Mouse (Mus musculus) spleen, postnatal 10 days (tissue): ENCODE measurements around the gene Tex22.

Experiments used
- DNase-seq, 2 experiments: peaks; one replicate each; pipeline ENCODE4 v3.0.0; 2021 to 2022; ENCODE audit warnings: low spot score in 2 of 2

Gene Tex22

DNA sequence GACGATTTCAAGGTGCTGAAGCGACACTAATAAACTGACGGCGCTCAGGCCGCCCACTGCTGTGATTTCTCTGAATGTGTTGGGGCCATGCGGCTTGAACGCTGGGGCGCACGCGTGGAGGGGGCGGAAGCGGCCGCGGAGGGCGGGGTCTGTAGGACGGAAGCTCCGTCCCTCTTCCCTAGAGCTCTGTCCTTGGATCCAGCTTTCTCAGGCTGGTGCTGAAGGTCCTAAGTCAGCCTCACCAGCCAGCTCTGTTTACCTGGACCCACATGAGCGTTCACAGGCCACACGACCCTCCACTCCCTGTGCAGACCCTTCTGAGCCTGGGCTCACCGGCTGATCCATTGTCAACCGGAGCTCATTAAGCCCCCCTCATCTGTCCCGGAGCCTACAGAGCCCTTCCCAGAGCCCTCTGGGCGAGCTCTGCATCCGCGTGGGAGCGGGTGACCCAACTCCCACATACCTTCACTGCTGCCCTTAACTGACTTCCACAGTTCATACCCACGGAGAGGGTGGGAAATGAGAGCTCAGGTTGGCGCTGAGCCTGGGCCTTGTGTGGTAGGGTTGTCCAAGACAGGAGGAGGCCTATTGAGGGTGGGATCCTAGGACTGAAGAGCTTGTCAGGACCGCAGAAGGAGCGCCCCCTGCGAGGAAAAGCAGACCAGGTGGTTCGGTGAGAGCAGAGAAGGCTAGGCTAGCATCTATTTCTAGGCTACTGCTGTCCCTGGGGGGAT, at the start of gene Tex22:
Gene Tex22, plus strand, starts transcription at position 174 of the 734 bp plus-strand sequence.
- peak; percentile 62 to 84 for DNase-seq

DNA sequence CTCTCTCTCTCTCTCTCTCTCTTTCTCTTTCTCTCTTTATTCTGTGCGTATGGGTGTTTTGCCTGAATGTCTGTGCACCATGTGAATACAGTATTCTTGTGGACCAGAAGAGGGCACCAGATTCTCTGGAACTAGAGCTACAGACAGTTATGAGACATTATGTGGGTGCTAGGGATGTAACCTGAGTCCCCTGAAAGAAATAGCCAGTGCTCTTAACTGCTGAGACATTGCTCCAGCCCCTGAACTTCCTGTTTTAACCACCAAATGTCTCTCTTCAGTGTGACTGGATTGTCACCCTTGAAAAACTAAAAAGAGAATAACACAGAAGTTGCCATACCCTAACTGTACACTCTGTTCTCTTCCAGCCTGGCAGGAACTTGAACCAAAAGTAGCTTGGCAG, 47.7 kb upstream of the Tex22 start:
- DNase-seq: no peak

DNA sequence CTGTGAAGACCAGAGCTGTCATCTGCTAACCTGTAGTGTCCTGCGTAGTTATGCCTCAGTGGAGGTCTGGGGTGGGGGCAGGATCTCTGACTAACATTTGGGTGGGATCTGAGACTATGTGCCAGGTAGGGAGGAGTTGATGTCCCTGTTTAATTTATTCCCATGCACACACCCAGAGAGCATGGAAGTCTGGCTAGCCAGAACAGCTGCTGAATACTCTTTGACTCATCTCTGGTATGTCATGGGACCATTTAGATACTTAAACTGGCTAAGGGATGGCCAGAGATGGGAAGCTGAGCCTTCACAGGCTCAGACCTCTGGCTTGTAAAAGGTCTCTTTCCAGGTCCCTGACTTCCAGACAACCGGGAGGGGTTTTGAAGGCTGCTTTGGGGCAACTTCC, 46.8 kb upstream of the Tex22 start:
- no peak for DNase-seq

DNA sequence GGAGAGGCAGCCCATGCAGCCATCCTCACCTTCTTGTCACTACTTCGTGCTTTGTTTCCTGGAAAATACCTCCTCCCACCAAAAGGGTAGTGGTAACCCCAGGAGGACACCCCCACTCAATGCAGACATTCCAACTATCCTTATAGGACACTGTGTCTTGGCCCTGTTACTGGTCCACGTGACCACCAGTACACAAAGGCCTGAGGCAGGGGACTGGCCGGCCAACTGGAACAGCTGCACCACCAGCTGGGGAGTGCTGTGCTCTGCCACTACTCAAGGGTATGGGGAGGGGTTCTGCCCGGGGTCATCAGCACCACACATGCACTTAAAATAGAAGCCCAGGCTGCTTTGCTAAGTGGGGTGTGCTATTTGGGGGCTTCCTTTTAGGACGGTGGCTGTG, 46.2 kb upstream of the Tex22 start:
- DNase-seq: no peak

DNA sequence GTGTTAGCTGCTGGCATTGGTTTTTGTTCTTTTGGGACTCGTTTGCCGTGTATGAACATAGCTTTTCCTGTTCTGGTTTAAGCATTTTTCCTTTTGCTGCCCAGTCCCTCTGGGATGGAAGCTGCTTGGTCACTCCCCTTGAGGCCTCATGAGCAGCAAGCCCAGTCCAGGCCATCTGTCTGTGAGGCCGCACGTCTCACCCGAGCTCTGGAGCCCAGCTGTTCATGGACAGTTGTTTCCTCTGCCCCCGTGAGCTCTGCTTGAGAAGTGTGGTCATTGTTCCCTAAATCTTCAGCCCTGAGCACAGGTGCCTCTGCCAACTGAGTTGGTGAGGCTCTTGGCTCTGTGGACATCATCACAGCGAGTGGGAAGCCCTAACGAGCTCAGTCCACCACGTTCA, 45.4 kb upstream of the Tex22 start:
- DNase-seq: no peak

DNA sequence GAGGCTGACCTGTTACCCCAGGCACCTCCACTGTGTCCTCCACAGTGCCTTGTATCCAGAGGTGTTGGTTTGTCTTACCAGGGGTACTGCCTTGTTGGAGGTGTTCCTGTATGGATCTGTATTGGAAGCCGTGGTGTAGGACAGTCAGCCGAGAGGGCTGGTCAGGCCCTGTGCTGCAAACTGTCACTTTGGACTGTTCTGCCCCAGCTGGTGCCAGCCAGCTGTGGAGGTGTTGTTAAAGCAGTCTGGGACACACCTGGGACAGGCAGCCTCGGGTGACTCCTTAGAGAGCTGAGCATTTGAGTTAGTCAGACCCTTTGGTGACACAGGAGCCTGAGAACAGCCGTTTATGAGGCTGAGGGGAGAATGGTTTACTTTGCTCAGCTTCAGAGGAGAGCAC, 44.3 kb upstream of the Tex22 start:
- DNase-seq: no peak

DNA sequence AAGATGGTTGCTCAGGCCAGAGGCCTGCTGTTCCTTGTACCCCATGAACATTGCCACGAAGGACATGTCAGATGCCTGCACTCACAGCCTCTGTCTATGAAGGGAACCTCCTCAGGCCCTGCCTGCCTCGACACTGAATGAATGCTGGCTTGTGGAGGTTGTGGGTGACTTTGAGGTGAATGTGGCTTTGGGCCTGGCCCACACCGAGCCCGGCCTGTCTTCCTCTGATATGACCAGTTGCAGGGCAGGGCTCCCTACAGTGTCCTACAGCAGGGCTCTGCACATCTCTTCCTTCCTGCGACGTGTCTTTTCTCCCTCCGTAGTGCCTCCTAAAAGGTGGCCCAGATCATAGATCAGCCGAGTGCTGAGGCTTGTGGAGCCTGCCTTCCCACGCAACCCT, 43.3 kb upstream of the Tex22 start:
- DNase-seq: peak; percentile 70 to 74

DNA sequence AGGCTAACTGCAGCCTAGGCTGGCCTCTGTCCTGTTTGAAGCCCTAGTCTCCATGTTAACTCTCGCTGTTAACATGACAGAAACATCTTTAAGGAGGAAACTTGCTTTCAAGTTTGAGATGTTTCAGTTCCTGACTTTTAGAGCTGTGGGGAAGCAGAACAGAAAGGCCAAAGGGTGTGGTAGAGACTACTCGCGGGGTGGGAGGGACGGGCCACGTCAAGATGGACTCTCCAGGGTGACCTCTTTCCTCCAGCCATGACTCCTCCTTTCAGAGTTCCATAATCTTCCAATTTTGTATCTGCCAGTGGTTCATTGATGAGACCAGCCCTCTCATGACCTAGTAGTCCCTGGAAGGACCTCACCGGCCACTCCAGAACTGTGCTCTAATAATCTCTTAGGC, 42.9 kb upstream of the Tex22 start:
- DNase-seq: no peak

DNA sequence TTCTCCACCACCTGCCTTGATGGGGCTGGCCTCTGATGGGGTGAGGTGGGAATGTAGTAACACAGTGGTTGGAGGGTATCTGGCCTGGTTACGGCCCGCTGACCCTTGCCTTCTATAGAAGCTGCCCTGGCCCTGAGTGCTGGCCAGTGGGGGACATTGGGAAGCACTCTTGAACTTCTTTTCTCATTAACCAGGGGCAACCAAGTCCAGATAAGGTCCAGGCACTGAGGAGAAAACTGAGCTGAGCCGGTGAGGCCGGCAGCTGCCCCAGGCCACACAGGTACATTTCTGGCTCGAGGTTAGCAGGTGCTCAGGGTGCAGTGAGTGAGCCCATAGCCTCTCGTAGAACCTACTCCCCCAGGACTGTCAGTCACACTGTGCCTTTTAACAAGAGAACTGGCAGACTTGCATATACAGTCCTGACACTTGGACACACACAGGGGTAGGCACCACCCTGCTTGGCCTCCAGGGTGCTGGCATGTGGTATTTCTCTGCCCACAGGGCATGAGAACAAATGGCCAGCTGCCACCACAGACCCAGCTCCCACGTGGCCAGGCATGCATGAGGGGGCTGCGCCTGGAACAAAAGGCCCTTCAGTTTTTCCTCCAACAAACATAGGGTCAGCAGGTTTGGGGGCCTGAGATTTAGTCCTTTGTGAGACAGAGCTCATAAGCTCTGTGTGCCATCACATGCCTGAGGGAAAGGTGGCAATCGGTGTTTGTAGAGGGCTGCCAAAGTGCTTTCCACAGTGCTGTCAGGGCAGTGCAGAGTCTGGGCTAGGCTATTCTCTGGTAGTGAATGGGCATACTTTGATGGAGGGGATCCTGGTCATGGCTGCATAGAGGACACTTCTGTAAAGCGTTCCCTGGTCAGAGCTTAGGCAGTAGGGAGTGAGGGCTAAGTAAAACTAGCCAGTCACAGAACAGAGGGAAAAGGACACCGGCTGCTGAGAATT, 41.7 kb upstream of the Tex22 start:
- no peak for DNase-seq

DNA sequence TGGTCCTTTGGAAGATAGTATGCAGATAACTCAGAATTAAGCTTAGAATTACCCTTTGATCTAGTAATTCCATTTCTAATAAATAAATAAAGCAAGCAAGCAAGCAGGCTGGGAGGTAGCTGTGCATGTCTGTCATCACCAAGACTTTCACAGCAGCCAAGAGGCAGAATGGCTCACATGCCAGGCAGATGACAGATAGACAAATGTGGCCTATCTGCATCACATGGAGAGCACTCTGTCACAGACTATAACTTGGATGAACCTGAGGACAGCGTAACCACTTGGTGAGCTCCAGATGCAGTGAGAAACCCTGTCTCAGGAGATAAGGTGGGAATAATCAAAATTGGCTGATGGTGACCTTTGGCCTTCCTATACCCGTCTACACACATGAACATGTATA, 39.2 kb upstream of the Tex22 start:
- DNase-seq: no peak

DNA sequence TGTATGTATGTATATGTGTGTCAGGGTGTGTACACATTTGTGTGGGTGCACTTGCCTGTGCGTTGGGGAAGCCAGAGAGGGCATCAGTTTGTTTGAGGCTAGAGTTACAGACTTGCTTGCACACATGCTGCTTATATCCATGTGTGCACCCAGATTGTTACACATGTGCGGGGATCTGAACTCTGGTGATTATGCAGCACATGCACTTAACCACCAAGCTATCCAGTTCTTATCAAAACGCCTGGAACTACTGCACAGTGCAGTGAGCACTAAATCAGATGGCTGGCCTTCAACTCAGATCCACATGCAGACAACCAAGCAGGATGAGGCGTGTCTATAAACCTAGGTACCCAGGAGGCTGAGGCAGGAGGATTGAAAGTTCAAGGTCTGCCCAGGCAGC, 37.3 kb upstream of the Tex22 start:
- DNase-seq: no peak

DNA sequence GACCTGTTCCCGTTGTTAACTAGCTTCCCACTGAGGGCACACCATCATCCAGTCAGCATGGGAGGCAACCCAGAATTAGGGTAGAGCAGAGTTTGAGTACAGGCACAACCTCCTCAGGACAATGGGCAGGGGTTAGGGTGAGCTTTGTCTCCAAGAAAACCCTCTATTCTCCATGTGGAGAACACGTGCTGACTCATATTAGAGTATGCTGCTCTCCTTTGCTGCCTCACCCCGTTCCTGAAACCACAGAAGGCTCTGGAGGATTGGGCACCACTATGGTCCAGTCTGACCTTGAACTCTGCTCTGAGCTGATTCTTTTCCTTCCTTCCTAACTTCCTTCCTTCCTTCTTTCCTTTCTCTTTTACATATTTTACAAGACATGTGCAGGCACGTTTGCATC, 35.9 kb upstream of the Tex22 start:
- no peak for DNase-seq

DNA sequence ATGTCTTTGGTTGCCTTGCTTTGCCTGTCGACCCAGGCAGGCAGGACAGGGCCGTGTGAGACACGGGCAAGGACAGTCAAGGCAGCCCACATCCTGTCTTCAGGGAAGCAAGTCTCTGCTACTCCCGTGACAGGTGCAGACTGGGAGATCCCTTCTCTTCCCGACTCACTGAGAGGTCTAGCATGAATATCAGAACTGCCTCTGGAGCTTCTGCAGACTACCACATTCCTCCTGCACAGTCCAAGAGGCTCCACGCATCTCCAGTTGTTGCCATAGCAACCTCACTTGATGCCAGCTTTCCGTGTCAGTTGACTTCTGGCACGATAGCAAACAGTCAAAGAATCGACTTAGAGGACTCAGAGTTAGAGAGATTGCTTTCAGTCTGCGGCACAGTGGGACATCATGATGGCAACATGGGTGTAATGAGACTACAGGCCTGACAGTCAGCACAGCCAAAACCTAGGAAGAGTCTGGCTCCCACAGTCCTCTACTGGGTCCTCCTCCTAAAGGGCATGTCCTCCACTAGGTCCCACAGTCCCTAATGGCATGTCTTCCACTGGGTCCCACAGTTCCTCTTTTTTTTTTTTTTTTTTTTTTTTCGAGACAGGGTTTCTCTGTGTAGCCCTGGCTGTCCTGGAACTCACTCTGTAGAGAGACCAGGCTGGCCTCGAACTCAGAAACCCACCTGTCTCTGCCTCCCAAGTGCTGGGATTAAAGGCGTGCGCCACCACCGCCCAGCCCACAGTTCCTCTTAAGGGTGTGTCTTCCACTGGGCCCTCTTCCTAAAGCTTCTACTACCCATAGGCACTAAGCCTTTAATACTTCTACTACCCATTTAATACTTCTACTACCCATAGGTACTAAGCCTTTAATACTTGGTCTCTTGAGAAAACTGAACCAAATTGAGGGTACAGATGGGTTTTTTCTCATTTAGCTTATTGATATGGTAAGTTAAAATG, 32.5 kb upstream of the Tex22 start:
- DNase-seq: no peak

DNA sequence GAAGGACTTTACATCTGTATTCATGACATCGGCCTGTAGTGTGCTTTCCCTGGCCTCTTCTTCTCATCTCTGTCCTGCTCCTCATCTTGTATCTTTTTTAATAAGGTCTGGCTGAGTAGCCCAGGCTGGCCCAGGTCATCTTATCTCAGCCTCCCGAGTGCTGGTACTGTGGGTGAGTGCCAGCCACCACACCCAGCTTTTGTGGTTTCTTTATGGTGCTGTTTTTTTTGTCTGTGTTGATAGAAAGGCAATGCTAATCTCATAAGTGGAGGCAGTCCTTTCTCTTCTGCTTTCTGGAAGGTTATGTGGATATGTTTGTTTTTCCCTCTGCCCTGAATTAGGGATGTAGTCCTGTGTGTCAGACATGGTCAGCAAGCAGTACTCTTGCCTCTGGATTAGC, 31.8 kb upstream of the Tex22 start:
- DNase-seq: peak in 1 of 2 experiments; percentile 59

DNA sequence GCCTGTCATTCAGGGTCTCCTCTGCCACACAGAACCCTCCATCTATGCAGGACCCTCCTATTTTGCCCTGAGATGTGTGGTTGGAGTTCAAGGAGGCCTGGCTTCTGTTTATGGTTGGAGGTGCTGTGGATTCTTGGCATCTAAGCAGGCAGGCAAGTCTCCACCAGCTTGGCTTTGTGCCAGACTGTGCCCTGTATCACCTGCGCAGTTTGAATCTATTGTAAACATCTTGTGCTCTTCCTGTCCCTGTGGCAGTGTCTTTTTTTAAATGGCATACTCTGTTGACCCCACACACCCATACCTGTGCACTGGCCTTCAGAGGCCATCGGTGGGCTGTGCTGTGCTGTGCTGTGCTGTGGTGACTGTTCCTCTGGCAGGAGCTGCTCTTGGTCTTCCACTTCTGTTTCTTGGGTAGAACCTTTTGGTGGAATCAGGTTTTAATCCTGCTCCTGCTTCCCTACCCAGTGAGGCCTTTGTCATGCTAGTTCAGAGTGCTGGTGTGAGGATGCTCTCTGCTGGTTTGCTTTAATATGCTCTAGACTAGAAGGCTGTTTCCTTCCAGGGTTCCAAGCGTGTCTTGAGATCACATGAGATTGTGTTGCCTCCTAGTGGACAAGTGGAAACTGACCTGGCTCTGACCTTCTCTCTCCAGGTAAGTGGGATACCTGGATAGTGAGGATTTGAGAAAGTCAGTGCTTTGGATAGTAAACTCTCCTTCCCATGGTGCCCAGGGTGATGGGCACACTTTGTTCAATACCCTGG, 29.2 kb upstream of the Tex22 start:
- DNase-seq: peak; percentile 38 to 60

DNA sequence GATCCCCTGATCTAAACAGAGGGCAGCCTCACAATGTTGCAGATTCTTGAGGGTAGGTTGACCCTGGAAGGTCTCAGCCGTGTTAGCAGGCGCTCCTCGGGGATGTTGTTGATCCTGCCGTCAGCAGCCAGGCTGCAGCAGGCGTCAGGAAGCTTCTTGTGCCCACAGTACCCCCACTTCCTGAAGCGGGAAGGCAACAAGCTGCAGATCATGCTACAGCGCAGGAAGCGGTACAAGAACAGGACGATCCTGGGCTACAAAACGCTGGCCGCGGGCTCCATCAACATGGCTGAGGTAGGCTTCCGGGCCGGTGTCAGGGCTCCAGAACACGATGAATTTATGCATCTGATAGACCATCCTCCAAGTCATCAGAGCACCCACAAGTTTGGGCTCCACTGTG, 27.4 kb upstream of the Tex22 start:
- DNase-seq: no peak

DNA sequence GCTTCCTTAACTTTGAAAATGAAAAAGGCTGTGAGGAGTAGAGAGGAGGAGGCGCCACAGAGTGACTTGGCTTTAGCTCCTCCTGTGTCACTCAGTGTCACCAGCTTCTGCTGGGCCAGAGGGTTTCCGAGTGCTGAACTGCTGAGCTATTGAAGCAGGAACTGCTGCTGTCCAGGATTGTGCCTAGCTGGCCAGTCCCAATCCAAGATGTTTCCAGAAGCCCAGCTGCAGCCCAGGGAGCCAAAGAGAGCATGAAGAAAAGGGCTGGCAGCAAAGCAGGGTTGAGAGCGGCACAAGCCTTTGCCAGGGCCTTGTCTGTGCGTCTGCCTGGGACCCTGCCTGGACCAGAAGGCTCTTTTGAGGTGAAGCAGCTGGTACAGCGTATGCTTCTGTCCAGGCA, 26.2 kb upstream of the Tex22 start:
- DNase-seq: no peak

DNA sequence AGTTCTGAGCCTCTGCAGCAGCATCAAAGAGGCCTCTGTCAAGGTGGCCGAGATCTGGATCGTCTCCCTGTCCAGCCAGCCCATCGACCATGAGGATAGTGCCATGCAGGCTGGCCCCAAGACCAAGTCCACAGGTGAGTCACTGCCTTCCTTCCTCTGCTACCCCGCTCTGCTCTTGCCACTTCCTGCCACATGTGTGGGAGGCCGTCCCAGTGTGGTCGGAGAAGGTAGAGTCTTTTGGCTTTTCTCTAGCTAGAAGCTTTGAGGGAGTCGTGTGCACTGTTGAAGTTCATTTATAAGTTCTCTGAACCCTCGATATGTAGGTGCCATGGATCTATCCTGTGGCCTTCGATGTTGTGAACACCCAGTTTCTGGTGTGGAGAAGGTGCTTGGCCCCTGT, 24.5 kb upstream of the Tex22 start:
- no peak for DNase-seq

DNA sequence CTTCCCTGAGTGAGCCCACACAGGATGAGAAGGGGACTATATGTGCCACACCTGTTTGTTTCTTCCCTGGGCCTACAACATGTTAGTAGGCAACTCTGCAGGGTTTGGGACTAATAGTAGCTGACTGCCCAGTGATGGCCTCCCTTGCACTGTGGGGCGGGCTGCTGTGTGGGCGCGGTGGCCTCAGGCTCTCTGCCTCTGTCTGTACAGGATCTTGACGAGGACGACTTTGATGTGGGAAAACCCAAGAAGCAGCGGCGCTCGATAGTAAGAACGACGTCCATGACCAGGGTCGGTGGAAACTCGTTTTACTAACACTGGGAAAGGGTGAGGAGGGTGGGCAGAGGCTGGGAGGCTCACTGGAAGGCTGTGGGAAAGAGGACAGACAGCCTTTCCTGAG, 23.6 kb upstream of the Tex22 start:
- no peak for DNase-seq

DNA sequence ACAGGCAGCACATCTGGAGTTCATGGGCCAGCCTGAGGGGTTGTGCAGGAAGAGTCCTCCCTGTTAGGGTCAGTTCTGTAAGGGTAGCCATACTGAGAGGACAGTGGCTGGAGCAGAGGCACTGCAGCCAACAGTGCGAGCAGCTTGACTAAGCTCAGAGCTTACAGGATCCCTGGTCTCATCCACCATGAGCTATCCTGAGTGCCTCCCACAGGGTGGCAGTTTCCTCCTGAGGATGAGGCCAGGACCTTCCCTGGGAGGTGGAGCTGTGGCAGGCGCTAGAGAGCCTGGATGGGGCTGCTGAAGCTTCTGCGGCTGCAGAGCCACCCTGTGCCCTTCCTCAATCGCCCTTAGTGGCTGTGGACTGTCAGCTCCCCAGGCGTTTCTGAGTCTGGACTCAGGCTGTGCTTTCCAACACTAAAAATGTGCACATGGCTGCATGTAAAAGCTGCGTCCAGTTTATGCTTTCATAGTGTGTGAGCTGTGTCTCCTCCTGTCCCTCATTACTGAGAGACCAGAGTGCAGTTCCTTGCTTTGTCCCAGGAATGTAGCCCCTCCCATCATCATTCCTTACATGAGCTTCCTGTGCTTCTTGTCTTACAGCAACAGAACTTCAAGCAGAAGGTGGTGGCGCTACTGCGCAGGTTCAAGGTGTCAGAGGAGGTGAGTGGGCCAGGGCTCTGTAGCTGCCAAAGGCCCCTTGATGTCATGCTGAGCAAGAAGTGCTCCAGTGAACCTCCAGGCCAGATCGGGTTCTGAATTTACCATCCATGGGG, 22.5 kb upstream of the Tex22 start:
- DNase-seq: no peak
